Mouse (Mus musculus) layer of hippocampus, postnatal 36 days (tissue): Measurements from ENCODE around the gene Mapre1. TPM values are rescaled to one million over a fixed set of nuclear protein-coding genes. Genes with fewer than 3 reads are reported as not detected.

Source experiments
- DNase-seq, 2 experiments: peaks; one replicate each; pipeline ENCODE4 v3.0.0; 2022
- total RNA-seq, 2 experiments: library from RNA; stranded (reverse); gene quantifications; 2 replicates each; pipeline ENCODE4 v1.2.3; 2021

Gene Mapre1
- total RNA-seq, 2 experiments from 2014 or later = 84.1 to 92.7 TPM

DNA sequence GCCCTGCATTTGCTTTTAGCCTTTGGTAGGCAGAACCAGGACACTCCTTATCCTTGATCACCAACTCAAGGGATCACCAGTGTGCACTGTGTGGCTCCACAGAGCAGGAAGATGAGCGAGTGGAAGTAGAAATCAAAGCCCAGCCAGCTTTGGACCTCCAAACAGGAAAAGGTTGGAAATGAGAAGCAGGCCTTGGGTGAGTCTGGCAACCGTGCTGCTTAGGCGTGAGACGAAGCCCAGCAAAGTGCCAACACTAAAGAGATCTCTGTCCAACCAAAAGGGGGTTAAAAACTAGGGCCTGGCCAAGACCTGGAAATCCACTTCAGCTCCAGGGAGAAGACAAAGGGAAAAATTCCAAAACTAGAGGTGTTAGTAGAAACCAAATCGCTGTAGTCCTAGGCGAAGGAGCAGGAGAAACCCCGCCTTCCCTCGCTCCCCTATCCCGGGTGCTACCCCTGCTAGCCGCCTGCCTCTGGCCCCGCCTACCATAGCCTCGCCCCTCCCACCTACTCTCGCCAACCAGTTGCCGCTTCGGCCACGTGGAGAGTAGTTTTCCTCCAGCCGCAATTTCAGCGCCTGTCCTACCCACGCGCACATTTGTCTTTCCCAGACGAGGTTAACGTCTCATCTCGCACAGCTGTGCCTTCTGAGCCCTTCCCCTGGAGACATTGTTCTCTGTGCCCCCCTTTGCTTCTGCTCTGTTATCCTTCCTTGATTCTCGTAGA is 37.7 kb downstream of the Mapre1 start:
- peak; percentile 45 to 51 for DNase-seq

DNA sequence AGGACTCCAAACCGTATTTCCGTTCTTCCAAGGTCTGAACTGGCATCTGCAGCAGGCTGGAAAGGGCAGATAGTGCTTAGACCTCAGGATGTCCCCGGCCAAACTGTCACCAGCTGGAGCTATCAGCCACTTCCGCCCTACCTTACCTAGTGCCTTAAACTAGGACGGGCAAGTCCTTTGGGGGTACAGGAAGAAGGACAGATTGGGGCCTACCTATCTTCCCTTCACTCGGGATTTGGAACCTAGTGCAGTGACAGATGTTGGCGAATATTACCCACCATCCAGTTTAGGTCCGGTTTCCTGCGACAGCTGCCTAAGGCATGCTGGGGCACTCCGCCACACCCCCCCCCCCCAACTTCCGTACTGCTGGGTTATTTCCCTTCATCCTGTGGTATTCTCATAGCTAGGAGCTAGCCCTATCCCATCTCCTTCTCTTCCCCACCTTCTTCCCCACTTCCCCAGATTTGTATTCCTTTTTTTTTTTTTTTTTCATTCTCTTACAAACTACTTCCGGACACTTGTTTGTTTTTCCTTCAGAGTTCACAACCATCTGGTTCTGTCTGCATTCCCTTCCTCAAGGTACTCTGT is 38.4 kb downstream of the Mapre1 start, which contains the start of gene Efcab8:
TSS of gene Efcab8 (plus strand) at position 538 of the 588 bp plus-strand sequence.
- no peak for DNase-seq

DNA sequence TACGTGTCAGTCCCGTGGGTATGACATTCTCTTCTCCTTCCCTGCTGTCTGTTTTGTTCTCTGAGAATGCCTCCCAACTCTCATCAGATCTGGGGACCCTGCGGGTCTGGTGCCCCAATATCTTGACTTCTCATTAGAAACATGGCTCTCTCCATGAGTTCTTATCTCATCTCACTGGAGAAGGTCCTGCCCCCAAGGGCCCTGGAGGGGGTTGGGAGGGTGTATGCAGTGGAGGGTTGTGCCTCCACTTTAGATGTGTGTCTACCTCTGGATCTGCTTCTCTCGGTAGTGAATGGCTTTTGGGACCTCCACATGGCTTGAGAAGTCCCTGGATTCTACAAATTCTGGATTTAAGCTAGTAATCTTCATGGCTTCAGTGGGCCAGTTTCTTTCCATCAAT is 40.1 kb downstream of the Mapre1 start:
- no peak for DNase-seq

DNA sequence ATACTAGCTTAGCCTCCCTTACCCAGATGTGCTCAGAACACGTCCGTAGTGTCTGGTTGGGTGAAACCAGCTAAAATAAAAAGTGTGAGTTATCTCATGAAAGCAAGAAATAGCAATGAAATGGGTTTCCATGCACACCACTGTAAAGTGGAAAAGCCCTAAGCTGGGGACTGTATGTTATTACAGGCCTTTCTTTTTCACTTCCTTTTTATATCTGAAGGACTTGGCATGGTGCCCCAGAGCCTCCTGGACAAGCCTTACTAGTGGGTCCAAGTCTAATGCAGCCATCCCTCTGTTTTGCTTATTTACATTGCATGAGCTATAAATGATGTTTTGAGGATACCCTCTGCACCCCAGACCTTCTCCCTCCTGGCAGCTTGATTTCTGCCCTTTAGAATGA is 43.6 kb downstream of the Mapre1 start:
- DNase-seq = no peak

DNA sequence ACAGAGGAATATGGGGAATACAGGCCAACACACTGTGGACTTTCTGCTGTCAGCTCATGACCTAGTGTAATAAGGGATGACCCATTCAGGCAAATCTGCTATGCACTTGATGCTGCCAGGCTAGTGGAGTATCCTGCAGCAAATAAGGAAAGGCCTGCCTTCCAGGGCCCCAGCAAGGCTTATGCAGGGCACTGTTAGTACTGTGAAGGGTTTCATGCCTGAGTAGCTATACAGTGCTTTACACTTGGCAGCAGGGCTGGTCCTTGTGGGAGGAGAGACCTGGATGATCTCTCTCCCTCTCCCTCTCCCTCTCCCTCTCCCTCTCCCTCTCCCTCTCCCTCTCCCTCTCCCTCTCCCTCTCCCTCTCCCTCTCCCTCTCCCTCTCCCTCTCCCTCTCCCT is 52.3 kb downstream of the Mapre1 start:
- DNase-seq = no peak

DNA sequence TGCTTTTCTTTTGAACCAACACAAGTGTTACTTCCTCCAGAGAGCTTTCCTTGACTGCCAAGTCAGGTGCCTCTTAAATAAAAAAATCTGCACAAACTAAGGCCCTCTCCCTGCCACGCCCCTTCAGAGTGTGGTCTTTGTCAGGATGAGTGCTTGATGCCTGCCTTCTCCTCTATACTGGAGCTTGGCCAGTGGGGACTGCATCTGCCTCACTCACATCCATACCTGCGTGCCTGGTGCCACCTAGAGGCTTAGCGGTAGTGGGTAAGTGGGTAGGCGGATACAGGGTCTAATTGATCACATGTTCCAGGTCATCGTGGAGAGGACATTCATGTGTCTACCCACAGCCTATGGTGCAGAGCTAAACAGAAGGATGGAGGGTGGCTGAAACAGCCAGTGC is 54.0 kb downstream of the Mapre1 start:
- no peak for DNase-seq

DNA sequence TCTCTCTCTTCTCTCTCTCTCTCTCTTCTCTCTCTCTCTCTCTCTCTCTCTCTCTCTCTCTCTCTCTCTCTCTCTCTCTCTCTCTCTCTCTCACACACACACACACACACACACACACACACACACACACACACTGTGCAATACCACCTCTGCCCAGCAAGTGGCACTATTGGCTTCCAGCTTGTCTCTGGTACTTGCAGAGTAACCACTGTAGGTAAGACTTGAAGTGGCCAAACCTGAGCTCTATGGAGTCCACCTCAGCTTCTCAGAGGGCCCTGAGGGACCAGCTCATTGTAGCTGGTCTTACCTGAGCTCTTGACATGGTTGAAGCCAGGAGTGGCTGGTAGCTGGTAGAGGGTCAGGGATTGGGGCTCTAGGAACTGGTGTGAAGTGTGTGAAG is 66.4 kb downstream of the Mapre1 start:
- peak; percentile 49 to 60 for DNase-seq

DNA sequence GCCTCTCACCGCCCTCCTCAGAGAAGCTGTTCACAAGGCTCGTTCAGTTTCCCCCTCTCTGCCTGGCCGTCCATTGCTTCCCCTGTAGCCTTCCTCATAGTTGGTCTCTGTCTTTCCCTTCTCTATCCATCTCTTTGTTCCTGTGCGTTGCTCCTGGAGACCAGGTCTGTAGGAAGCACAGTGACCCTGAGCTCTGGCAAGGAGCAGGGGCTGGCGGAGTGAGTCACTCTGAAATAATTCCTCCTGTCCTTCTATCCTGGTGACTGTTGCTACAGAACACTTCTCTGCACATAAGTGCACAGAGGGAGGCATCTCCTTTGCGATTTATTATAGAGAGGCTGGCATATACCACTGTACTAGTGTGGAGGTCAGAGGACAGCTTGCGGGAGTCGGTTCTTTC is 67.1 kb downstream of the Mapre1 start:
- no peak for DNase-seq

DNA sequence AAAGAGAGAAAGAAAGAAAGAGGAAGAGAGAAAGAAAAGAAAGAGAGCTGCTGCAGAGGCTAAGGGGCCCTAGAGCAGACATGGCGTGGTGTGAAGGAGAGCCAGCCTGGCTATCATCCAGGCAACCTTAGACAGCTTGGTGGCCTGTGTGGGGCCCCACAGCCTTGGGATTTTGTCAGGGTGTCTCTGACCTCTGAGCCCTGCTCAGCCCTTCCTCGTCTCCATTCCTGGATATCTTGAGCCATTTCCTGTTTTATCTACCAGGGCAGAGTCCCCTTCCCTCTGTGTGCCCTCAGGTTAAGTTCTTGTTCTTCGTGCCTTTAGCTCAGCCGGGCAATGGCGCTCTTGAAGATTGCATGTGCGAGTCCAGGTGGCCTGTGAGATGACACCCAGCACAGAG is 67.8 kb downstream of the Mapre1 start:
- DNase-seq = no peak

DNA sequence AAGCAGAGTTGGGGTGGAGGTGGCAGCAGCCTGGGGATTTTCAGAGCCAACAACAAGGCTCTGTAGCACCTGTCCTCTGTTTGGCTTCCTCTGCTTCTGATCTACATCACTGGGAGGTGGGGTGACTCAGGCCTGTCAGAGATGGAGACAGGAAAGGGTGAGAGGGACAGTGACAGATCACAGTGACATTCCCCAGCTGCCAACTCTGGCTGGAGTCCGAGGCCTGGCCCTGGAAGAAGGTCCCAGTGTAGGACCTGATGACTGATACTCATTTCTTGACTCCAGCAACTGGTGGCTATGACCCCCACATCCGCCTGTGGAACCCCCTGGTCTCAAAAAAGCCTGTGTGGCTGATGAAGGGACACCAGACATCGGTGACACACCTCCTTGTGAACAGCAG is 68.8 kb downstream of the Mapre1 start:
- no peak for DNase-seq

DNA sequence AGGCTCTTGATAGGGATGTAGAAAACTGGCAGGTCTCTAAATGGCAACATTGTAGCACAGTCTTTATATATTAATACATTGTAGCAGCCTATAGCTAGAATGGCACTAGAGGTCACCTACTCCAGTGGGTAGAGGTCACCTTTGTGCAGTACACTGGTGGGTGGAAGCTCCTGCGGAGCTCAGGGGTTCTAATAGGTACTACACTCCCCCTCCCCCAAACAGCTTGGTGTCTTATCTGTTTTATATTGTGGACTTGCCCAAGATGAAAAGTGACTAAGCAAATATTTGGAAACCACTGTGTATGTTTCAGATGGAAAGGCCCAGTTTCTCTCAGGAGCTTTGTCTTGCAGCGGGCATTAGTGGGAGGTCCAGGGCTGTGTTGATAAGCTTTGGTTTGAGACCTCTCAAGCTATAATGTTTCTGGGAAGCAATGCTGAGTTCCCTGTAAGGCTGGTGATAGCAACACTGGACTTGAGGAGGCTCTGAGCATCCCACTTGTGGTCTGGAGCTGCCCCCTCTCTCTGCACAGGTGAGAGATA is 81.0 kb downstream of the Mapre1 start:
- no peak for DNase-seq

Other genes starting within 250 kb of the Mapre1 start
- gene 4930404H24Rik, start 248.5 kb upstream of the Mapre1 start, total RNA-seq = not detected
- gene Nol4l, start 211.3 kb upstream of the Mapre1 start, total RNA-seq = 10 to 100 TPM; 47.0 to 47.3 TPM
- 10 to 100 TPM; 30.5 to 32.9 TPM for gene Commd7, start 108.5 kb upstream of the Mapre1 start, total RNA-seq
- gene Dnmt3b, start 91.8 kb upstream of the Mapre1 start, total RNA-seq = 1 to 10 TPM; 1.3 to 1.6 TPM
- not detected for gene Dnmt3c, start 44.6 kb upstream of the Mapre1 start, total RNA-seq
- under 1 TPM; 0.07 to 0.40 TPM for gene Efcab8, start 38.7 kb downstream of the Mapre1 start, total RNA-seq
- gene Sun5, start 129.8 kb downstream of the Mapre1 start, total RNA-seq = not detected
- gene Bpifb2, start 133.8 kb downstream of the Mapre1 start, total RNA-seq = not detected
- gene Bpifb6, start 159.1 kb downstream of the Mapre1 start, total RNA-seq = not detected
- gene Bpifb3, start 177.0 kb downstream of the Mapre1 start, total RNA-seq = not detected
- gene Bpifb4, start 196.9 kb downstream of the Mapre1 start, total RNA-seq = not detected
- gene Bpifa6, start 233.7 kb downstream of the Mapre1 start, total RNA-seq = not detected